Mouse (Mus musculus): ENCODE results near the gene Lhfp. TPM values are rescaled to one million over a fixed set of nuclear protein-coding genes. Genes with fewer than 3 reads are reported as not detected.
"Not testable (repeated sequence)": the region's sequence is repeated elsewhere in the genome, so short reads cannot be mapped to it uniquely, and the experiment has no call there.

Lhfp gene
- polyA plus RNA-seq, 2 experiments from 2014 or later, result 0.19 to 0.36 TPM

DNA sequence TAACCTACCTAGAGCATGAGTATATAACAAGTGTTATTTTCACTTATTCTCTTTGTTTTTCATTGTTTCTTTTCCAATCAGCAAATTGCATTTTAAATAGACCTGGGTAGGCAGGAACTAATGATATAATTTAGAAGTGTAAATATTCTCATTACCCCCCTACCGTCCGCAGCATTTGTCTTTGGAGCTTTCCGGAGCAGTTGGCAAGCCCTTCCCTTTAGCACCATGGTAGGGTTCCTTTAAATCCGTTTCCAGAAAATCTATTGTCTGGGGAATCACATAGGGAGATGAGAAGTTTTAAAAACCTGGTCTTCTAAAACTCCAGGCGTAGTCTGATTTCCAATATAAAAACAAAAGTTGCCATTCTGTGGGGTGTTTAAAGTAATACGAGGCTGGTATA is 59.5 kb downstream of the Lhfp start:
- ATAC-seq, result no peak

DNA sequence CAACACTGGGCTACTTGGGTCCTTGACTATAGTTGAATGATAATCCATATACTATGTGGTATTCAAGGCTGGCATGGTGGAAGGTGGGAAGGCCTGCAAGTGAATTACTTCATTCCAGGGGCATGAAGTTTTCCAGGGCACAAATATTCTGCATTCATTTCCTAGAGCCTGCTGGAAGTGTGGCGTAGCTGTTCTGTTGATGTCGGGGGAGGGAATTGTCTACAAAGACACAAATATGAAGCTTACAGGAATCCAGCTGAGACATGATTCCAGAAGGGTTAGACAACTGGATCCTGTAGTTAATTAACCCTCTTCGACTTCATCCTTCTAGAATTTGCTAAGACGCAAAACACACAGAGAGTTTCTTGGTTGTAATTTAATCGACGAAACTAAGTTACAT is 60.4 kb downstream of the Lhfp start:
- ATAC-seq, result no peak

DNA sequence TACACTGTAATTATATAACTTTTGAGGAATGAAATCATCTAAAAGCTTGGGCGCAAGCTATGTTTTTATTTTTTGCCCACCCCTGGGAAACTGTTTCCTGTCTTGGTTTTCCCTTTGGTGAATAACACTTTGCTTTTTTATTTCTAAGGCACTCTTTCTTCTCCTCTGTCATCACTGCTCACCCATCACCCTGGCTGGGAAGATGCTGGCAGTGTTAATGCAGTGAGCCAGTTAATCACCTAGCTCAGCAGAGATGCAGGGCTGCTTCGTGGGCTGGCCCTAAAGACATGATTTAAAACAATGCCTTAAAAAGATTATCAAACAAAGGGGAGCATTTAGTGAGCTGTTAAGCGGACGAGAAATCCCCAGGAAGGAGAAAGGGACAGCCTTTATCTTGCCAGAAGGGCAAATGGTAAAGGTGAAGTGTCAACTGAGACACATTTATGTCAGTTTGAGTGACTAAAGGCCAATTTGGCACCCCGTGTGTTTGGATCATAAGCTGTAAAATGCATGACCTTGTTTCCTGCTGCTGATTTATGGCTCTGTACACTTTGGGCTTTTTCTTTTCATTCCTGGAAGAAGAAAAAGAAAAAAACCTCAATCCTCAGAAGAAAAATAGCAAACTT is 60.9 kb downstream of the Lhfp start:
- no peak for ATAC-seq

DNA sequence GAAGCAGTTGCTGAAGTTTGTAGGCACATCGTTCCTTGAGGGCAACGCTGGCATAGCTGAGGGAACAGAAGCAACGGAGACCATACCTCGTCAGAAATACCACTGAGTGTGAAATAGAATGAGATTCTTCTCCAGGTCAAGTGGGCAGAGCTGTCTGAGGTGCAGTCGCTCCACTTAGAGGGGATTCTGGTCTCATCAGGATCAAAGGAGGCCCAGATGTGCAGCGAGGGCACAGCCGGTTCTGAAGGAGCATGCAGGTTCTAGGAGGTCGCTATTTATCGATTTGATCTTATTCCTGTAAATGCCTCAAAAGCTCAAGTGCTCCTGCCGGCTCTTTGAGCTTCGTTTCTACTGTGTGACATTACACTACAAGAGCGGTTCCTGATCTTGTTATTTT is 61.4 kb downstream of the Lhfp start:
- ATAC-seq, result no peak

DNA sequence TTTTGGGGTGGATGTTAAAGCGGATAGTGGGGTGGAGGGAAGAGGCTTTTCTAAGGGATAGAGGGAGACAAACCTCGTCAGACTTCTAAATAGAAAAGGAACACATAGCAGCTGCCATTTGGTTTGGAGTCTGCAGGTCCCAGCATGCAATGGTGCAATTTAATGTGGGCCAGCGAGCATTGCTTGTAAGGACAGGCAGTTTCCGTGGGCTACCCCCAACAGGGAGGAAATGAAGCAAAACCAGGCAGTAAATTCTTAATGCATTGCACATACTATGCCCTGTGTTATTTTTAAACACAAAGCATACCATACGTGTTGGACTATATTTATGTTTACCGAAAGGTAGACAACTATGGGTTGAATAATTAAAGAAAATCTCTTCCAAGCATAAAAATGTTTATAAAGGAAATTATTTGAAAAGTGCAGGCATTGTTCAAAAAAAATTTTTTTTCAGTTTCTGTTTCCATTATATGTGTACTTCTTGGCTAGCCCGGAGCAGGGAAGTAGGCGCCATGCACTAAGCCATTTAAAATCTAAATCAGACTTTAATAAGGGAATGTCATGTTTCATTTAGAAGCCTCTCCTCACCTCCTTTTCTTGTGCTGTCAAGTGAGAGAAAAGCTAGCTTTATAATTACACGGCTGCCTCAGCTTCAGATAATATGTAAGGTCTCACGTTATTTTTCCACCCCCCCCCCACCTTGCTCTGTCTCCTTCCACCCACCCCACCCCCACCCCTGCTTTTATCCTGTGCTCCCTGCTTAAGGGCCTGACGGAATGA is 67.5 kb downstream of the Lhfp start:
- no peak for ATAC-seq

DNA sequence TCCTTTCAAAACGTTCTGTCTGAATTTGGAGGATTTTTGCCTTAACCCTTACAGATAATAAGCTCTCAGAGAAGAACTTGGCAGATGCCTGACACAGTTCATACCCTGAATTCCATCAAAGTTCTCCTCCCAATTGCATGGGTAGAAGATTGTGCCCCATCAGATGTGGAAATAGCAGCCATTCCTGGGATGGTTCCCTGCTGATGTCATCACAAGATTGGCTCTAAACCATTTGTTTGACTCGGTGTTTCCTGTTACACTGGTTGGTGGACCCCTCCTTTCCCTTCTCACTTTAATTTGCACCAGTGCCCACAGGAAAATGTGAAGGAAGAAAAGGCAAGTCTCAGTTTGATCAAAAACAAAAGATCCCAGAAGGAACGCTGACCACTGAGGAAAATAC is 68.6 kb downstream of the Lhfp start:
- ATAC-seq, result no peak

DNA sequence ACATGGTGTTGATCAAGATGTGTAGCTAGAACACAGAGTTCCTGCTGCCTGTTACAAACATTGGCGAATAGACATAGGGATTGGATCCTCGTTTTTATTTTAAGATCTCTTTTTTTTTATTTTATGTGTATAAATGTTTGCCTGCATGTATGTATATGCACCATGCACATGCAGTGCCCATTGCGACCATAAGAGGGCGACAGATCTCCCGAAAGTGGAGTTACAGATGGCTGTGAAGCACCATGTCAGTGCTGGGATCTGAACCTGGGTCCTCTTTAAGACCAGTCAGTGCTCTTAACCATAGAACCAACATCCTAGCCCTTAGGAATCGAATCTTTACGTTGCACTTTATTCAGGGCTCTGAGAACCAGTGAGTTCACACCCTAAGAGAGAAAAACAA is 70.7 kb downstream of the Lhfp start:
- no peak for ATAC-seq

DNA sequence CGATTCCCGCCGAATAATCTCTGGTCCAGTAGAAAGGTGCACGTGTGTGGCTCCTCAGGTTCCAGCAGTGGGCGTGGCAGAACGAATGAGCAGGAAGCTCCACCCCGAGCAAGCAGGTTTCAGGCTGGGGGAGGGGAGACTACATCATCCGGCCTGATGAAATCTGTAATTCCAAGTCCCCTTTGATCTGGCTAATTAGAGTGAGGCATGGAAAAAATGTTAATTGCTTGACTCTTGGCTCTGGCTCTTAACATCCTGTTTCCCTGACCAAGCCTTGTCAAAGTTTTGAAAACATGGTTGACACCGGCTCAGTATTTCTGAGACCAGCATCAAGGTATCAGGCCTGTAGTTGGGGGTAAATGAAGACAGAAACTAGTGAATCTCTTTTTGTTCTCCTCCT is 77.4 kb downstream of the Lhfp start:
- ATAC-seq, result not testable (repeated sequence)

DNA sequence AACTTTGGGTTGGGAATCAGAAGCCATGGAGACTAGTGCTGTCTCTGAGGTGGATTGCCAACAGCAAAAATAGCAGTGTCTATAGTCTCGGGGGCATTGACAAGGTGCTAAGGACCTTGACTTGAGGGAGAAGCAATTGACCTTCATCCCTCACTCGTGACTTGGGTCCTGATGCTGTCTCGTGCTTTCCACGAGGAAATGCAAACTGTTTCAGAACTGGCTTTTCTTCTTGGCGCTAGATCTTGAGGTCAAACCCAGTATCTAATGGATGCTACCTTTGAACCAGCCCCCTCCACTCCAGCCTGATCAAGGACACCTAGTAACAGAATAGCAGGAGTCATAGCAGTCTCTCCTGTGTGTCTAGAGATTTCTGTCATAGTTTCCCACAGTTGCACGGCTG is 78.7 kb downstream of the Lhfp start:
- no peak for ATAC-seq

DNA sequence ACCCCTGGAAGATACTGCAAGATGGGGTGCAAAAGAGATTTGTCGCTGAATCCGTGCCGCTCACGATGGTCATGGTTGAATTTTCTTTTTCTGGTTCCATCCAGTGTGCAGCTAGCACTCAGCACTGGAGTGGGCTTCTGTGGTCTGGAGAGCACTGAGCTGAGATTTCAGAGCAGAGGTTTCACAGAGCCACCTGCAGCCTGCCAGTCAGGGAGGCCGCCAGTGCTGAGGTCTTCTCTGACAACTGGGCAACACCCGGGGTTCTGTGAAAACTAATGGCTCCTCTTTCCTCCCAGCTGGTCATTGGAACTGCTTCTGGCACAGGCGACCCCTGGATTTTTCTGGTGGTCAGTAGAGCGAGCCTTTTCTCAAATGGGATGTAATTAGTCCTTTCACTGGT is 84.2 kb downstream of the Lhfp start:
- ATAC-seq, result no peak

DNA sequence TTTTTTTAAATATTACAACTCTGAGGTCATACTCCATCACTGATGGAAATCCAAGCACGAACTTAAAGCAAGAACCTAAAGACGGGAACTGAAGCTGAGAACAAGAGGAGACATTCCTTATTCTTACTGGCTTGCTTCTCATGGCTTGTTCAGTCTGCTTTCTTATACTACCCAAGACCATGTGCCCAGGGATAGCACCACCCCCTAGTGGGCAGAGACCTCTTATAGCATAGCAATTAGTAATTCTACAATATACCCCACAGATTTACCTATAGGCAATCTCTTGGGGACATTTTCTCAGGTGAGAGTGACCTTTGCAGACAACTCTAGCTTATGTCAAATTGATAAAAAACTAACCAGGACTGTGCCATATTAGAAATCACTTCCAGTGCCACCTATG is 97.5 kb downstream of the Lhfp start:
- no peak for ATAC-seq

DNA sequence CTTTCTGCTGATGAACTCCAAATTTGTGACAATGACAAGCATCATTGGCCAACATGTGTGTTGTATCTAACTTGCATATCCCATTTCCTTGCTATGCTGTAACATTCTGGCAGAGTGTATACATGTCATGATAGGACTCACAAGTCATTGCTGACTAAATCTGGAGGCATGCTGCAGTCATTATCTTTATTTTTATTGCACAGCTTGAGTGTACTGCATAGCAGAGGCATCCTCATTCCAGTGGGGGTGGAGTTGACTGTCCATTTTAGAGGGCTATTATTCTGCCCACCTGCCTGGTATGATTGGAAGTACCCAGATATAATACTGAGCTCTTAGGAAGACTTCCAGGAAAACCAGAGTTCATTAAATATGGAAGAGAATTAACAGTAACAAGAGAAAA is 97.9 kb downstream of the Lhfp start:
- ATAC-seq, result no peak

DNA sequence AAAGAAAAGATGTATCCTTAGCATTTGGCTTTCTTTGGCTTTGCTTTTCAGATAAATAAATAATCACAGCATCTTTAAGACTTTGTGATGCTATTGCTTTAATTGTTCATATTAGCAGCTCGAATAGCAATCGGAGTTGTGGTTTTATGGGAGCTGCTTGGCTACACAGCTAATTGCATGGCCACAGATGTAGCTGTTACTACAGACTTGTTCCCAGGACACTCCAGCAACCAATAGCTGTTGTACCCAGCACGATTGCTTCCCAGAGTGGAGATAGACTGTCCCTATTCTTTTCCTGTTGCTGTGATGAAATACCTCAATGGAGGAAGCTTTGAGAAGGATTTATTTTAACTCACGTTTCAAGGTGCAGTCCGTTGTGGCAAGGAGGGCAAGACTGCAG is 98.3 kb downstream of the Lhfp start:
- ATAC-seq, result no peak

DNA sequence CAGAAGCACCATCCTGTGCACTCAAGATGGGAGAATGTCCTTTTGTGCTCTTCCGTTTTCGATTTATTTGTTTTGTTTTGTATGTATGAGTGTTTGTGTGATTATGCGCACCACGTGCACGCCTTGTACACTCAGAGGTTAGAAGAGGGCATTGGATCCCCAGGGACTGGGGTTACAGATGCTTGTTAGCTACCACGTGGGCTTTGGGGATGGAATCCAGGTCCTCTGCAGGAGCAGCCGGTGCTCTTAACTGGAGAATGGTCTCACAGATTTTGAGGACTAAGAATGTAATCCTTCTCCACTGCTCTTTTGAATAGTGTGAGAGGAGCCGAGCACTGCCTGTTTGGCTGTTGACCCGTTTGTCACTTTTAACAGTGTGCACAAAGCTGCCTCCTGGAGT is 101.2 kb downstream of the Lhfp start:
- ATAC-seq, result no peak

DNA sequence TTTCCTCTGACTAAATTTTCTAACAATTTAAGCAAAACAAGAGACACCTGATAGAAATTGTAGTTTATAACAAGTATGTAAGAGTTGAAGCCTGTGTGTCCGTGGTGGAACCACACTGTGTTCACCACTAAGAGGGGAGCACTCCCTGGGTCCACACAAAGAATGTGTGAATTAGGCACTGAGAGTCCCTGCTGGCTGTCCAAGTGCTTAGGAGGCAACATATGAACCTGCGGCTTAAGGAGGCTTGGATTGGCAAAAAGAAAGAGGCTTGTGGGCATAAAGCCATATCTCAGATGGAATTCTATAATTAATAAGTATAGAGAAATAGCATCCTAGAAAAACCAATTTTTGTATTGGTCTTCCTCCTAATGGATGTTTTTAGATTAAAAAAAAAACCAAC is 104.2 kb downstream of the Lhfp start:
- no peak for ATAC-seq

DNA sequence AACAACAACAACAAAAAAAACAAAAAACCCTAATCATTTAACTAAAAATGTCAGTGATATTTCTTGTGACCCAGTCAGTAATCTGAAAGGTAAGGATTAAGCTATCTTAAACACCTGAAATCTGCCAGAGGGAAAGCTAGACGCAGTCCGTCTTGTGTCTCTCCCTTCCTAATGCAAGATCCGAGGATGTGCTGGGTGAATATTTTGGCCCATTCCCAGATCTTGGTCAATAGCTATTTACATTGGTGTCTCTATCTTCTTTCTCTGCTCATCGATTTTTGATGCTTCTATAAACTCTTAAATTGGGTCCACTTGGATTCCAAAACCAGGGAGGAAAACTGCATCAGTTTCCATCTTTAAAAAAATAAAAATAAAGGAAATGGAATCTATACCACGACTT is 104.6 kb downstream of the Lhfp start:
- ATAC-seq, result no peak

DNA sequence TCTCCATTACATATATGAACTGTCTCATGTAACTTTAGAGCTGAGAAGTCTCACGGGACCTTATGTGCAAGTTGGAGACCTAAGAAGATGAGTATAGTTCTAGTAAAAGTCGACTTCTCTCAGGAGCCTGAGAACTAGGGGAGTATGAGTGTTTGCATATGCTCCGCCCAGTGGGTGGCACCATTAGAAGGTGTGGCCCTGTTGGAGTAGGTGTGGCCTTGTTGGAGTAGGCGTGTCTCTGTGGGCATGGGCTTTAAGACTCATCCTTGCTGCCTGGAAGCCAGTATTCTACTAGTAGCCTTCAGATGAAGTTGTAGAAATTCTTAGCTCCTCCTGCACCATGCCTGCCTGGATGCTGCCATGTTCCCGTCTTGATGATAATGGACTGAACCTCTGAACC is 105.7 kb downstream of the Lhfp start:
- ATAC-seq, result no peak

DNA sequence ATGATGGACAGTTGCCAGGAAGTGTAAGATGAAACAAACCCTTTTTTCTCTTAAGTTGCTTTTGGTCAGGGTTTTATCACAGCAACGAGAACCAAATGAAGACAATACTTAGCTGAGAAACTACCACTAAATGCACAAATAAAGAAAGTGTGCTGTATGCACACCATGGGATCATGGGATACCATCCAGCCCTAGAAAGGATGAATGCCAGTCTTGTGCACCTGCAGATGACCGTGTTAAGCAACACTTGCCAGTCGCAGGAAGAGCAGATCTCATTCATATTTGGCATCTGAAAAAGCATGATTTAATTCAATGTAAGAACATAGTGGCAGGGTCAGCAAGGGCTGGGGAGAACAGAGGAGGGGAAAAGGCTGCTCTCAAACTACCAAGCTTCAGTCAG is 107.4 kb downstream of the Lhfp start:
- no peak for ATAC-seq

DNA sequence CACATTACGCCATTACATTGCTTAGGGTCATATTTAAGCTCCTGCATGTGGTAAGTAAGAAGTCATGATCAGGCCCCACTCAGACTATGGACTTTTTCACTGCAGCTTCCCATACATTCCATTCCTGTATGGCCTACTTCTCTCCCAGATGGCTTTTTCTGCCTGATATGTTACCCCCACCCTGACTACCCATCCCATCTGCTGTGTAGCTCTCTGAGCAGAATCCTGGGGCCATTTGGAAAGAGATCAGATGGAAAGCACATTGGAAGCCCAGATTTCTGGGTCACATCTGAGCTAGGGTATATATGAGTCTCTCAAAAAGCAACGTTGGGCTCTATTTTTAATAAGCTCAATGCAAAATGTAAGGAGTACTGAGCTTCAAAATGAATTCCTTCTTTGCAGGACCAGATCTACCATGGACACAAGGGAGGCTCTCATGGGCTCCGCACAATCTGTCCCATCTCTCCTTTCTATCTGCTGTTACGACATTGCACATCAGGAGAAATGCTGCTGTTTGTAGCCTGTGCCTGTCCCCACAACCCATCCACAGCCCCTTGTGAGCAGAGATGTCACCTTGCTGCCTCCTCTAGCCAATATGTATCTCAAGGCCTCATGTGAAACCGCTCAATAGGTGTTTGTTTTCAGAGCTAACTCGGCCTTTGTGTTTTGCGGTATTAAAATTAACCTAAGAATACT is 108.4 kb downstream of the Lhfp start:
- no peak for ATAC-seq

DNA sequence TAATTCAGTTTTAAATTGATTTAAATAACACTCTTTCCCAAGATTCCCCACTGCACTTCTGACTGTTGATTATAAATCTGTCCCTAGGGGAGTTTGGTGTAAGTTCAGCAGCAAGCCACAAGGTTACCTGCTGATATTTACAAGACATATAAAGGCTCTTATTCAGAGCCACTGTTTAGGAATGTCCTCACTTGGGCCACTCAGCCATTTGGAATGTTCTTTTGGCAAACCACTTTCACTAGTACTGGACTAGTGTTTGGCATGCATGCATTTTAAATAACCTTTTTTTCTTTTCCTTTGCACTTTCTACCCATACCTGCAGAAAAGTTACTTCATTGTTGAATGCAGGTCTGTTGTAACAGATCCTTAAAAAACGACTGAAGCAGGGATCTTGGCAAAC is 109.8 kb downstream of the Lhfp start:
- no peak for ATAC-seq

DNA sequence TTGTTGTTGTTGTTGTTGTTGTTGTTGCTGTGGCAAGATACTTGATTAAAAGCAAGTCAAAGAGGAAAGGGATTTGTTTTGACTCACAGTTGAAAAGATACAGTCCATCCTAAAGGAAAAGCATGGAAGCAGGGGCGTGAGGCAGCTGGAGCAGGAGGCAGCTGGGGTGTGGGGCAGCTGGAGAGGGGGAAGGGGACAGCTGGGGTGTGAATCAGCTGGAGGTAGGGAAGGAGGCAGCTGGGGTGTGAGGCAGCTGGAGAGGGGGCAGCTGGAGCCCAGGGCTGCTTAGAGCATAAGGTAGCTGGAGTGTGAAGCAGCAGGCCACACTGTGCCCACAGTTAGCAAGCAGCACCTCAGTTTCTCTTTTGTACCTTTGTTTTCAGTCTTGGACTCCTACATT is 110.3 kb downstream of the Lhfp start:
- ATAC-seq, result no peak

DNA sequence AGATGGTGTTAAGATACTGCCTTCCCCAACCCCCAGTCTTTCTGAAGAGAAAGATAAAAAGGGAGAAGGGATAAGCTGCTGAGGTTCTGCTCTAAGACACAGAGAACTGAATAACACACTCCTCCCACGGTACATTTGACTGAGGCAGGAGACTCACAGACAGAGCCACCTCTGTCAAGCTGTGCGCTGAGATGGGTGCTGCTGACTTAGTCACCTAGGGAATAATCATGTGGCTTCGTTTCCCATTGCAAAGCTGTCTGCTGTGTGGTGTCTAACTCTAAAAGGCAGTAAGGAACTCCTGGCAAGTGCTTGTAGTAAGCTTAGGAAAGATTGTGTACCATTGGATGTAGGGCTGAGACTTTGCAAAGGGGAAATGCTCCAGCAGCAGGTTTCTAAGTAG is 120.6 kb downstream of the Lhfp start:
- ATAC-seq, result no peak

DNA sequence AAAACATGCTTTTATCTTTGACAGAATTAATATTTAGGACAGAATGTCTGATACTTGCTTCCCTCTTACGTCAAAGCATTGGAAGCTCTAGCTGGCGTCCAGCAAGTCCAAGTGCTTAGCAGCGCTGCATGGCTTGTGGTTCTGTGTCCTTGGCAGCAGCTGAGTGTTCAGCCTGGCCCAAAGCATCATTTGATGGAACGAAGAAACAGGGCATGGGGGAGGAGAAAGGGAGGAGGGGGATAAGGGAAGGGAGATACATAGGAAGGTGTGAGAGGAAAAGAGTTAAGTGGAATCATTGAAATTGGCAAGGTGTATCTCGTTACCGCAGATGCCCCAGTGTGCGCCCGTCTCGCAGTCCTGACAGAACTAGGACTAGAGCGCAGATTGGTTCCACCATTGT is 124.0 kb downstream of the Lhfp start:
- no peak for ATAC-seq

DNA sequence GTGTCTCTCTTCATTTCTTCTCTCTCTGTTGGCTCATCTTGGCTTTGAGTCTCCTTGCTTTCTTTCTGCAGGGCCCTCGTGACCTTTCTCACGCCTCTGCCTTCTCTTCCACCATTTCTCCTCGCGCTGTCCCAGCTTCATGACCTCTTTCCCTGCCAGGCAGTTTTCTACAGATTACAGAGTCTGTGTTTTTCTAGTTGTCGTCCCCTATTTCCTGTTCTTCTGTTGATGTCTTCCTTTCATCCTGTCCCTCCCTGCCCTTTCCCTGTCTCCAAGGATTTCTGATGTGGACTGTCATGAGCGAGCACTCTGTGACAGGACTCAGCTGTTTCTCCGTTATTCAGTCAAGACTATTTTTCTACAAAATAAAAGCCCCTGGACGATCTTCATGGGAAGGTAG is 124.7 kb downstream of the Lhfp start:
- no peak for ATAC-seq
